Mouse (Mus musculus) kidney, postnatal 25 days (tissue): Measurements from ENCODE around the gene Katnb1.
A peak's percentile ranks its signal among the peaks of the same experiment; 100 is the strongest.

Experiments used
- DNase-seq, 2 experiments: peaks; one replicate each; pipeline ENCODE4 v3.0.0; 2021; ENCODE audit warnings: mixed read lengths in 2 of 2

Katnb1 gene

GRCm38 (mm10) chr8:95141026-95141425, 60.0 kb downstream of the Katnb1 start:
- peak in 1 of 2 experiments; percentile 39 for DNase-seq

GRCm38 (mm10) chr8:95141469-95142074, 60.6 kb downstream of the Katnb1 start:
- no peak for DNase-seq

DNA sequence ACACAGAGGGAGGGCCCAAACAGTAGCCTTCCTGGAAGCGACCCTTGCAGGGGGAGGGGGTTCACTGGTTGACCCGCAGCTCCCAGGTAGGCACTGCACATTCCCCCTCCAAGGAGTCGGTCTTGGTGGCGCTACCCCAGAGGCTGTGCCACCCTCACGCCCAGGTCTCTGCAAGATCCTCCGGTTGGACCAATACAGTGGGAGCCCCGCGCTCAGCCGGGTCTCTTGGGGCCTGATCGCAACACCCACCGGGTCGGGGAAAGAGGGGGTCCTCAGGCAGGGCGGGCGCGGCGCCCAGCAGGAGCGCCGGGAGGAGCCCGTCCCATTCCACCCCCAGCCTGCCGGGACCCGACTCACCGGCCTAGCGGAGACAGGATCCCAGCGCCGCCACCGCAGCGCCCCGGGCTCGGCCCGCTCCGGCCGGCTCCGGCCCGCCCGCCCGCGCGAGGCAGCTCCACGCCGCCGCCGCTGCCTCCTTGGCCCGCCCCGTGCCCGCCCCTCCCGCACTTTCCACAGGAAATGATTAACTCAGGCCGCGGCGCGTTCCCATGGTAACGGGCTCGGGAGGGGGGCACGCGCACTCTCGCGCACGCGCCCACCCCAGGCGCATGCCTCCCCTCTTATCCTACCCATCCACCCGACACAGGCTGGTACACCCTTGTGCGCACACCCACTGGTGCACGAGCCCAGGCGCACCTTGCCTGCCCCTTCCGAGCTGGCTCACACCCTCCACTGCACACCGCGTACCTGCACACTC, 61.3 kb downstream of the Katnb1 start:
- peak; percentile 92 for DNase-seq

GRCm38 (mm10) chr8:95142985-95143804, 62.2 kb downstream of the Katnb1 start:
- peak; percentile 64 to 80 for DNase-seq

DNA sequence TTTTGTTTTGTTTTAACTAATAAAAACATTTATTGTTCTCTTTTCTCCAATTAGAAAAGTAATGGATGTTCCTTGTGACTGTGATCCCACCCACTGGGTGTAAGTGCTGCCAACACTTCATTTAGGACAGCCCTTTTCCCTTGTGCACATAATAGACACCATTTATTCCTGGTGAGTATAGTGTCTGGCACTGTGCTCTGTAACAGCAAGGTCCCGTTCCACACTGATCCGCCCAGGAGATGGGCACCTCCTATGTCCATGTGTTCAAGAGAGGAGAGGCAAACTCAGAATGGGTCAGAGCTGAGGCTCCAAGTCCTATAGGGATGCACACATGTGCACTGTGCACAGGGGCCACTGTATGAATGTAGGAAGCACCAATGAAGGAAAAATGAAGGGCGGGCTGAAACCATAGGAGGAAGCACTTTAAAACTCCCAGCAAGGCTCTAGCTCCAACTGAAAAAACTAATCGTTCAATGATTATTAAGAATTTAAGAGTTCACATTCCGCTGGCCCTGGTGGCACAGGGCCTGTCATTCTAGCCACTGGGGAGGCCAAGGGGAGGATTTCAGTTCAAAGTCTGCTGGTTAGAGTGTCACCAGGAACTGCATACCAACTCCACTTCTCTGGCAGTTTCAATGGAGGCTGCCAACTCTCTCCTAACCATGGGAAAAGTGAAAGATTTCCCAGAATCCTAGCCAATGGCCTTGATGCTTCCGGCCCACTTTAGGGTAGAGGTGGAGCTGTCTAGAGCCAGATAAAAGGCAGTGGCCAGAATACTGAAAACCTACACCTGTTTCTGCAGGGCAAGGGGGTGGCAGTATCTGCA, 63.0 kb downstream of the Katnb1 start:
- peak; percentile 59 to 75 for DNase-seq

DNA sequence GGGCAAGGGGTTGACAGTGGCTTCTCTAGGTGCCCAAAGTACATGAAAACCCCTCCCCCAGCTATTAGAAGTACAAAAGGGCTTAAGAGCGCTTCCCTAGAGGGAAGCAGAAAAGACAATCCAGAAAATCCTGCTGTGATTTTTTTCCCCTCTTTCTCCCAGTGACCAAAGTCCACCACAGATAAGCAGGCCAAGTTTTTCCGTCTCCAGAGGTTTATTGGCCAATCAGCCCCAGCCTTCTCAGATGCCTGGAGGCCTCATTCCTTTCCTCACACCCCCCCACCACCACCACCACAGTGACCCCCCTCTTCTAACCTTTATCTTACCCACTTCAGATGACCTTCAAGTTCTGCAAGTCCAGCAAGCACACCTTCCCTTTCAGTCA, 63.6 kb downstream of the Katnb1 start:
- peak; percentile 48 to 75 for DNase-seq

DNA sequence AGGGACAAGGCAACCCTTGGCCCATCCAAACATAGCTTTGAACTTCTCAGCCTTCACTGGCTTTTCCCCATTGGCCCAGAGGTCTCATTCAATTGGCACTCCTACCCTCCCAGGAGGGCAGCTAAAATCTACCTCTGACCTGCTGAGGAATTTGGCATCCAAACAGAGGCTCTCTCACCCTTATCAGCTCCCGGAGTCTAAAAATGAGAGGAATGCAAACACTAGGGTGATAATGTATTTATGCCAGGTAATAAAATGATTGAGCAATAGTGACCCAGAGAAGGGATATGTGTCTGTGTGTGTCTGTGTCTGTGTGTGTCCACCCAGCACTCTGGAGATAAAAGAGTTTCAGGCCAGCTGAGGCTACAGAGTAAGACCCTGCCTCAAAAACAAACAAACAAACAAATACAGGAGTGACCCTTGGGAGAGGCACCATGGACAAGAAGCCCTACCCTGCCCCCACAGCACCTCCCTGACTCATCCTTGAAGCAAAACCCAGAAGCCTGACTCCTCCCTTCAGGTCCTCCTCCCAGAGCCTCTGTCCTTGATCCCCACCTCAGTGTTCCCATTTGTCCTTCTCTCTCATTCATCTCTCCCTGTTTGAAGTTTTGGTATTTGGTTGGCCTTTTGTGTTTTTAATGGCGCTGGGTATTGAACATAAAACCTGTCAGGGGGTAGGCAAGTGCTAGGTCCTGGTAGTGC, 65.2 kb downstream of the Katnb1 start:
- DNase-seq = no peak

- no peak for DNase-seq
Measured at GRCm38 (mm10) chr8:95146846-95147245, 65.9 kb downstream of the Katnb1 start.

DNA sequence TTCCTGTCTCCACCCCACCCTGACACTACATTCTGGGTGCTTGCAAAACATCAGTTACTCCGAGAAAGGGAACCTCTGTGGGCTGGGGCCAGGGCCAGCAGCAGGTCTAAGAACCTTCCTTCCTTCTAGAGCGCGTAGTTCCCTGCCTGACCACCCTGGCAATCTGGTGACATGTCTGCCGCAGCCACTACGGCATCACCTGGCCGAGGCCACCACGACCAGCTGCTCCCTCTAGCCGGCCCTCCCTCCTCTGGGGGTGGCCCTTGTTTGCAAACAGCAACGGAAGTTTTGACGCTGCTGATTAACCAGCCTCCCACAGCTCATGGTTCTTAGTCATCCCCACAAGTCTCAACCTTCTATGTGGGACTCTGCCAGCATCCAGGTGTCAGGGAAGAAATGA, 68.4 kb downstream of the Katnb1 start:
- no peak for DNase-seq

DNA sequence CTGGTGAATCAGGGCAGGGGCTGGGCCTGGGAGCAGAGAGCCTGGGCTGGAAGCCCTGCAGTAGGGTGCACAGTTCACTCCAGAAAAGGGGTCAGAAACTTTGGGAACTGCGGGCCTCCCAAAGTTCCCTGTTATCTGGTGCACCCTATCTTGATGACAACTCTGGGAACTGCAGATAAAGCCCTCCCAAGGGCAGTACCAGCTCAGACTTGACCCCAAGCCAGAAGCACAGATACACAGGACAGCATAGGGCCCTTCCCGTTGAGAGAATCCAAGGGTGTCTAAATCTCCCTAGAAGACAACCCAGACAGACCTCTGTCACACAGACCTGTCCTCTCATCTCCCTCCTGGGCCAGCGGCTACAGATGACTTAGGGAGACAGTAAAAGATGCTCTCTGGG, 69.6 kb downstream of the Katnb1 start:
- DNase-seq = no peak
